Mouse (Mus musculus): Measurements from ENCODE around the gene Mrps22. TPM values are rescaled to one million over a fixed set of nuclear protein-coding genes. Genes with fewer than 3 reads are reported as not detected.

The Mrps22 gene
- 10 to 100 TPM; 27.9 to 30.7 TPM for polyA plus RNA-seq (2017; shearing (Covaris generic))

DNA sequence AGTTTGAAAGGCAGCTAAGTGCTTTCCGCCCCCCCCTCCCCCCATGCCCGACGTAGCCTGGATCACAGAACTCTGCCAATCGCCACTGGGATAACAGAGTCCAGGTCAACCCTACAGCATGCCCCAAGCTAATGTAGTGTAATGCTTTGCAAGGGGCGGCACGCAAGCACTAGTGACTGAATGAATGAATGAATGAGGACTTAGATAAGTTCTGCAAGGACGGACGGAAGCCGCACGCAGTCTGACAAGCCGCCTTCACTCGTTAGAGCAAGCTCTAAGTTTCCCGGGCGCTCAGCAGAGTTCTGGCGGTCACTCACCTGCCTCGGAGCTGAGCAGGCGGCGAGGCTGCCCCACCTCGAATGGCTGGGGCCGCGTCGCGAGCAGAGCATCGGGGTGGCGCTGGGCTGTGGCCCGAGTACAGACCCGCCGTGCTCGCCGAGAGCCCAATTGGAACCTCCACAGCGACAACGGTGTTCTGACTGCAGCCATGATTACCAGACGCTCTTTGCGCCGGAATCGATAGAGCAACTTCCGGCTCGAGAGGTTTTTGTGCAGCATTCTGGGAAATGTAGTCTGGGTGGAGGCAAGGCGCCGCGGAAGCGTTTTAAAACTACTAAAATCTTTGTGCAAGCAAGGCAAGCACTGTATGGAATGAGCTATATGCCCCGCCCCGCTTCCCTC, at the start of gene Mrps22:
Gene Mrps22, minus strand, starts transcription at position 505 of the 681 bp plus-strand sequence.

DNA sequence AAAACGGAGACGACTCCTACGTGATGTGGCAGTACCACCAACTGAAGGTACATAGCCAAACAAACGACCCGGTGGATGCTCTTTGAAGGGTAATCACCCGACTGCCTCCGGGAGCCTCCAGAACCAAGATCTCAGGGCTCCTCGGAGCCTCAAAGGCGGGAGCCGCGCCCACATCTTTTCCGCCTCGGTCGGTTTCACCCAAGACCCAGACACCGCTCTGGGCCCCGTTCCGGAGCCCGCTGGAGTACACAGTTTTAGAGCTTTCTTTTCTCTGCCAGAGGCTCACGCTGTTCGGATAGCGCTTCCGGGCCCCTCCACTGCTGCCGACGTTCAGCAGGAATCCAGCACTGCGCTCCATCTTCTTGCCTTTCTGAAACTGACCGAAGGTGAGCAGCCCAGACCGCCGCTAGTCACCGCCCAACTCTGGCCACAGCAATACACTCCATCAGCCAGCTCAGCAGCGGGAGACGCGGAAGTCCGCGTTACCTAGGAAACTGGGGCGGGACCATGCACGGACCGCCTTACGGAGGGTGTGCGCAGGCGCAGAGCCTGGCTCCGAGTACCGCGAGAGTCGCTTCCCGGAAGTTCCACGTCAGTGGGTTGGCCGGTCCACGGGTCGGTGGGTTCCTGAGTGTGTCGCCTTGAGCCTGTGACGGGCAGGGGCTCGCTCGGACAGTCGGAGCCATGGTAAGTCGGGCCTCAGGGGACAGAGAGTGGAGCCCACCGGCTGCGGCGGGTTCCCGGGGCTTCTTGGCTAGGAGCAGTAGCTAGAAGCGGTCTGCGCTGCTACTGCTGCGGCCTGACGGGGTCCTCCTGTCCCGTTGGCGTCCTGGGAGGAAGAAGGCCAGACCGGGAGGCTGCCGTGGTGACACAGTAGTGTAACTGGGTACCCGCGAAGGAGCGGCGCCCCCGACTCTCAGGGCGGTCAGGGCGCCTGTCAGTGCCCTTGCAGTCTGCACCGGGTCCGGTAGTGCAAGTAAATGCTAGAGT, 38.0 kb downstream of the Mrps22 start, which contains the start of gene Copb2:
Gene Copb2, plus strand, starts transcription at position 585 of the 990 bp plus-strand sequence.

Other genes starting within 250 kb of the Mrps22 start
- gene Rbp1, start 178.7 kb downstream of the Mrps22 start, polyA plus RNA-seq (2017; shearing (Covaris generic)): not detected
- under 1 TPM in 1 of 2 experiments, not detected in 1; 0.39 TPM for gene Rbp2, start 115.5 kb downstream of the Mrps22 start, polyA plus RNA-seq (2017; shearing (Covaris generic))
- 100 to 1,000 TPM; 104 to 131 TPM for gene Copb2, start 37.9 kb downstream of the Mrps22 start, polyA plus RNA-seq (2017; shearing (Covaris generic))
- under 1 TPM in 1 of 2 experiments, not detected in 1; 0.26 TPM for gene Prr23a1, start 240.8 kb upstream of the Mrps22 start, polyA plus RNA-seq (2017; shearing (Covaris generic))

Measured in activated CD4-positive, CD25-positive, alpha-beta regulatory T cell (primary cell).